Mouse (Mus musculus) left cerebral cortex, adult 18-20 months (tissue): ENCODE data around the gene Draxin. TPM values are rescaled to one million over a fixed set of nuclear protein-coding genes. Genes with fewer than 3 reads are reported as not detected.

ENCODE experiments used
- DNase-seq, 2 experiments: peaks; one replicate each; pipeline ENCODE4 v3.0.0; 2021 to 2022; ENCODE audit warnings: low spot score in 2 of 2, mixed read lengths in 1 of 2
- total RNA-seq, 2 experiments: library from RNA; stranded (reverse); gene quantifications; 2 replicates each; pipeline ENCODE4 v1.2.3; 2021

Gene Draxin
- total RNA-seq, 2 experiments from 2014 or later: 0.19 to 0.21 TPM

DNA sequence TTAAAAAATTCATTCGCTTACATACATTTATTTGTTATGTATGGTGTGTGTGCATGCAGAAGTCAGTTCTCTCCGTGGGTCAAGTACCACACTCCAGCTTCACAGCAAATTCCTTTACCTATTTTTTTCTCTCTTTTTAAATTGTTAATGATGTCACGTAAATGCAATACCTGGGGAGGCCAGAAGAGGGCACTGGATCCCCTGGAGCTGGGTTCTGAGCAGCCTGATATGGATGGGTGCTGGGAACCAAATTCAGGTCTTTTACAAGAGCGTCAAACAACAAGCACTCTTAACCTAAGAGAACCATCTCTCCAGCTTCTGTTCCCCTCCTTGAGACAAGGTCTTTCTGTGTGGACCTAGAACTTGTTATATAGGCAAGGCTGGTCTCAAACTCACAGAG lies 13.8 kb downstream of the Draxin start:
- no peak for DNase-seq

GRCm38 (mm10) chr4:148115467-148115866 lies 15.0 kb downstream of the Draxin start:
- DNase-seq: no peak

- DNase-seq: peak; percentile 85 to 91
Observed at GRCm38 (mm10) chr4:148114758-148115391, 15.6 kb downstream of the Draxin start.

DNA sequence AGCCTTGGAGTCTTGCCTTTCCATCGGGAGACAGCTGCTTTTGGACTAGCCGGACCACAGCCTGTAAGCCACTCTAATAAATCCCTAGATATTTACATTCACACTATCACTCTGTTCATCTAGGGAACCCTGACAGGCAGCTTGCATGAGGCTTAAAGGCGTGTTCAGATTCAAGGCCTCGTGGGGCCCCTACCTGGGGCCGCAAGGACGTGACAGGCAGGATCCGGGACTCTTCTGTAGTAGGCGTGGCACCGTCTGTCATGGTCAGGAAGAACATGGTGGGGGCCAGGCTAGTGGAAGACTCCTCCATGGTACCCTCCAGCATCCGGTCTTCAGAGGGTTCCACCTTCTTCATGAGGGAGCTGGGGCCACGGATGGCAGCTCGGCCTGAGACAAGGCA lies 18.0 kb downstream of the Draxin start:
- no peak for DNase-seq

GRCm38 (mm10) chr4:148109215-148109614 lies 21.3 kb downstream of the Draxin start:
- no peak for DNase-seq

- no peak for DNase-seq
Observed at GRCm38 (mm10) chr4:148108565-148109100, 21.9 kb downstream of the Draxin start.

GRCm38 (mm10) chr4:148107621-148108291 lies 22.7 kb downstream of the Draxin start:
- no peak for DNase-seq

- no peak for DNase-seq
Observed at GRCm38 (mm10) chr4:148104146-148104545, 26.4 kb downstream of the Draxin start.

- peak; percentile 70 to 74 for DNase-seq
Observed at GRCm38 (mm10) chr4:148101801-148102527, 28.5 kb downstream of the Draxin start.

GRCm38 (mm10) chr4:148098666-148099065 lies 31.8 kb downstream of the Draxin start:
- no peak for DNase-seq

- no peak for DNase-seq
Observed at GRCm38 (mm10) chr4:148097936-148098335, 32.6 kb downstream of the Draxin start.

GRCm38 (mm10) chr4:148095081-148095480 lies 35.4 kb downstream of the Draxin start:
- no peak for DNase-seq

- DNase-seq: no peak
Observed at GRCm38 (mm10) chr4:148094161-148094560, 36.3 kb downstream of the Draxin start.

DNA sequence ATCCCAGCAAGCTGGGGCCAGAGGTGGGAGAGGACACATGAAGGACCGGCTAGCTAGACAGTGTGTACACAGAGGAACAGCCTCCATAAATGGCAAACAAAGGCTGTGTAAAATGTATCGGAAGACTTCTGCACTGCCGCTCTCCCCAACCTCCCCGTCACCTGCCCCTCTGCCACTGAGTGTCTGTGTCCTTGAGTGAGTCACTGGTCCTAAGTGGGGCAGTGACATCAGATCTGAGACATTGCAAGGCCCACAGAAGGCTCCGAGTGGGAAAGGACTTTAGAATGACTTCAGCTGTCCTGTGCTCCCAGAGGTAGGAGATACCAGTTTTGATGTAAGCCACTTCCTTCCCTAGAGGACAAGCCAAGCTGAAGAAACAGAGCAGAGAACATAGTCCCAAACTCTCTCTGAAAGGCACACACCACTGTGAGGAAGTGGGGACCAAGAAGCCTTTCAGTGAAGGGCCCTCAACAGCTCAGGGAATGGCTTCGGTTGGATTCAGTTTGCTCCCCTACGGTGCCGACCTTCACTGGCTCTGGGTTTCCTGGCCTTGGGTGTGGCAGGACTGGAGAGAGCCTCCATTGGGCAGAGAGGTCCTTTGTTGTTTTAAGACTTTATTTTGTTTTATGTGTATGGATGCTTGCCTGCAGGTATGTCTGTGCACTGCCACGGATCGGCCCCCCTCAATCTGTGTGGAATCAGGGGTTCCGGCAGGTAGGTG lies 37.8 kb downstream of the Draxin start:
- DNase-seq: no peak

- DNase-seq: no peak
Observed at GRCm38 (mm10) chr4:148091181-148091580, 39.3 kb downstream of the Draxin start.

- no peak for DNase-seq
Observed at GRCm38 (mm10) chr4:148089166-148089565, 41.3 kb downstream of the Draxin start.

DNA sequence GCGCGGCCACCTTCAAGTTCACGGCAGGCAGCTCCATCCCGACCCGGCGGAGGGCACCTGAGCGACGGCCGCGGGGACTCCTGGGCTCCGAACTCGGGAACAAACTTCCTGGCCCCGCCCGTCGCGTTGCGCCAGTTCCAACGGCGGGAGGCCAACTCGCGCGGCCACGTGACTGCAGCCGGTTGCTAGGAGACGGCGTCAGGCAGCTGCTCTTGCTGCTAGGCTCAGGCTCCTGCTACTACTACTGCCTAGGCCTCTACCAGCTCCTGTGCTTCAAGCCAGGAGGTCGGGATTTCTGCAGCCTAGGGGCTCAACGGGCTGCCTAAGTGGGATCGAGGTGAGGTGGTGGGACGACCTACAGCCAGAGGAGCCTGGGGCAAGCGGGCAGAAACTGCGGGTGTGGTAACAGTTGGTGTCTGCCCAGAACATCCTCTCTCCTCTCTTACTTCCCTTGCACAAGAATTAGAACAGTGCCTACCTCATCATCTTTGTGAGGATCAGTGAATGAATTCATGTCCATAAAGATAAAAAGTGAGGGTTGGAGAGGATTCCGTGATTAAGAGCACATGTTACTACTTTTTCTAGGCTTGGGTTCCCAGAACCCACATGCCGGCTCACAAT lies 42.5 kb downstream of the Draxin start, which contains the start of gene Agtrap:
Gene Agtrap (minus strand): TSS at position 125 of the 621 bp plus-strand sequence.
- DNase-seq: peak; percentile 94 to 95

- DNase-seq: no peak
Observed at GRCm38 (mm10) chr4:148087091-148087906, 43.2 kb downstream of the Draxin start.

- no peak for DNase-seq
Observed at GRCm38 (mm10) chr4:148085907-148086305, 44.6 kb downstream of the Draxin start.
